20 mouse cellular contexts compared by ENCODE assay signal in the genomic region with DNA sequence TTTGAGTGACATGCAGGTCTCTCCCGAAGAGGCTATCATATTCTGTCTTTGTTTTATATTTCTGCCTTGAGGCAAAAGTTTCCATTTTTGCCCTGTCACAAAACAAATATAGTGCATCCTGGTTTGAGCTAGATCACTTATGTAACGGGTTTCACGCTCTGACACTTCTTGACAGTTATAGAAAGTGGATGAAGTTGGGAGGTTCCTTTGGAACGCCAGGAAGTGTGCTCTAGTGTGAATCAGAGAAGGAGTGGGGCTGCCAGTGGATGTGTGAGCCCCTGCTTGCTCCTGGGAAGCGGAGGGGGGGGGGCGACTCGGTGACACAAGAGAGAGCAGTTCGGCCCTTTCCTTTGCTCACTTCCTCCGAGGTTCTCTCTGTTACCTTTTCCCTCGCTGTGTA. TPM values are rescaled to one million over a fixed set of nuclear protein-coding genes. Genes with fewer than 3 reads are reported as not detected.
"Had no signal": no experiment of that assay in that cellular context is flagged by ENCODE, and none has a peak within 500 bp of the region (broad histone marks: within the 10 kb centered on the region; RNA-seq: fewer than 3 reads in every experiment).

No protein-coding gene starts in this region.

- H3K4me3 ChIP-seq: limb, embryonic 13.5 days; myocyte; neural tube, embryonic 15.5 days; stomach, embryonic 15.5 days had no signal

- H3K9me3 ChIP-seq: limb, embryonic 13.5 days; neural tube, embryonic 15.5 days; stomach, embryonic 15.5 days had no signal

- H3K36me3 ChIP-seq: limb, embryonic 13.5 days; neural tube, embryonic 15.5 days; stomach, embryonic 15.5 days had no signal

- H3K4me2 ChIP-seq: limb, embryonic 13.5 days; neural tube, embryonic 15.5 days; stomach, embryonic 15.5 days had no signal

- H3K4me1 ChIP-seq: limb, embryonic 13.5 days; stomach, embryonic 15.5 days had no signal

- H3K27me3 ChIP-seq: limb, embryonic 13.5 days; neural tube, embryonic 15.5 days; stomach, embryonic 15.5 days had no signal

- DNase-seq: kidney, postnatal 25 days; layer of hippocampus, adult 9-11 months; layer of hippocampus, postnatal 36 days; left cerebral cortex, postnatal 4 days; lung, adult 18-20 months; midbrain, embryonic 14.5 days; right cerebral cortex, postnatal 14 days; thymus, adult 2 months; thymus, postnatal 25 days had no signal

- H3K9ac ChIP-seq: limb, embryonic 13.5 days; liver, embryonic 14.5 days; neural tube, embryonic 15.5 days; stomach, embryonic 15.5 days had no signal

- H3K27ac ChIP-seq: limb, embryonic 13.5 days; liver, embryonic 14.5 days; neural tube, embryonic 15.5 days; stomach, embryonic 15.5 days had no signal

RNA-seq across cellular contexts. Expression of gene Lep, which starts 57.9 kb away (rescaled TPM):
- total RNA-seq: layer of hippocampus, postnatal 36 days; left cerebral cortex, postnatal 10 days; left cerebral cortex, postnatal 4 days; megakaryocyte-erythroid progenitor cell, adult 5-6 weeks had no signal
- polyA plus RNA-seq: kidney, embryonic 16.5 days; limb, embryonic 13.5 days; liver, adult 2 months; liver, embryonic 14.5 days; lung, embryonic 16.5 days; midbrain, embryonic 14.5 days; myocyte; neural tube, embryonic 11.5 days; neural tube, embryonic 15.5 days; stomach, embryonic 15.5 days had no signal
